Mouse (Mus musculus) spleen, adult 2 months (tissue): ENCODE data around the gene Acrv1.

ENCODE experiments used
- CTCF ChIP-seq: fragments of 200-500 bp; IDR thresholded peaks from 2 replicates; pipeline ENCODE4 v1.5.1; 2011; ENCODE audit warnings: mild to moderate bottlenecking, inconsistent platforms; ENCODE audit not compliant: insufficient read depth, insufficient read length, insufficient replicate concordance; ENCODE audit errors: extremely low read depth
- POLR2A ChIP-seq: fragments of 200-500 bp; IDR thresholded peaks from 2 replicates; pipeline ENCODE4 v1.6.1; 2011; ENCODE audit warnings: low read depth, low read length, inconsistent platforms

DNA sequence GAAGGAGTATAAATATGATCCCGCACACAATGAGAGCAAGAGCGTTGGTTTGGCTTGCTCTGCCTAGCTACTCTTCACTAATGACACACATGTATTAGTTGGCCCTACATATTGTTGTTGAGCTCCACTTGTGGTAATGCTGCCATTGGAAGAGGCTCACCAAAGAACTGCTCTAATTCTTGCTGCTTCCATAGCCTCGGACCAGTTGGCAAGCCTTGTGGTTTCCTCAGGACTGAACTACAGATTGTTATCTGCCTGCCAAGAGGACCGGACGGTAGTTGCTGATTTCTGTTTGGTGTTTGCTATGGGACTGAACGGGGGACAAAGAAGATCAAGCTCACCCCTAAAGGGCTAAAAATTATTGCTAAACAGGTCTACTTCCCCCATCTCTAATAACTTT is 14.3 kb downstream of the Acrv1 start:
- TF ChIP-seq CTCF (no peak), POLR2A (no peak)
